Mouse (Mus musculus): ENCODE results near the gene Podnl1. TPM values are rescaled to one million over a fixed set of nuclear protein-coding genes. Genes with fewer than 3 reads are reported as not detected.

The Podnl1 gene
- polyA plus RNA-seq, 1 experiment from 2014 or later, result 0.20 TPM

MicroRNAs encoded within 50 kb of the gene (microRNA counts, 519-probe panel; counts per million panel counts)
- microRNA mmu-miR-181c (3,105 counts per million, percentile 56 among the panel's probes with 10 or more counts), microRNA mmu-miR-709 (2,388 counts per million, percentile 38 among the panel's probes with 10 or more counts)

Small RNAs within 50 kb of the gene (microRNA-seq; reads per million reads assigned to microRNA genes)
- not detected for gene Gm25110
- 6,659 reads per million, percentile 91 among the genes with 10 or more reads in this experiment for gene Mir181c
- 4,710 reads per million, percentile 87 among the genes with 10 or more reads in this experiment for gene Mir181d
- not detected for gene Mir709

Other genes with a start within 250 kb of the Podnl1 start
- 29.5 and 31.3 TPM in 2 replicates for gene Adgrl1, start 225.9 kb upstream of the Podnl1 start, polyA plus RNA-seq (2014; fragmentation: Nextera tagmentation; extraction: Ambion mirVana)
- 0.56 and 0.70 TPM in 2 replicates for gene Gm10644, start 170.8 kb upstream of the Podnl1 start, polyA plus RNA-seq (2014; fragmentation: Nextera tagmentation; extraction: Ambion mirVana)
- gene Asf1b, start 170.5 kb upstream of the Podnl1 start, polyA plus RNA-seq (2014; fragmentation: Nextera tagmentation; extraction: Ambion mirVana), result 53.2 and 58.2 TPM in 2 replicates
- 101 and 112 TPM in 2 replicates for gene Prkaca, start 153.0 kb upstream of the Podnl1 start, polyA plus RNA-seq (2014; fragmentation: Nextera tagmentation; extraction: Ambion mirVana)
- gene Samd1, start 128.3 kb upstream of the Podnl1 start, polyA plus RNA-seq (2014; fragmentation: Nextera tagmentation; extraction: Ambion mirVana), result 17.5 and 18.3 TPM in 2 replicates
- gene 1700067K01Rik, start 124.5 kb upstream of the Podnl1 start, polyA plus RNA-seq (2014; fragmentation: Nextera tagmentation; extraction: Ambion mirVana), result 0.71 and 0.87 TPM in 2 replicates
- 1.1 and 1.3 TPM in 2 replicates for gene 2210011C24Rik, start 113.8 kb upstream of the Podnl1 start, polyA plus RNA-seq (2014; fragmentation: Nextera tagmentation; extraction: Ambion mirVana)
- gene Palm3, start 104.5 kb upstream of the Podnl1 start, polyA plus RNA-seq (2014; fragmentation: Nextera tagmentation; extraction: Ambion mirVana), result 3.2 and 3.6 TPM in 2 replicates
- gene Il27ra, start 83.4 kb upstream of the Podnl1 start, polyA plus RNA-seq (2014; fragmentation: Nextera tagmentation; extraction: Ambion mirVana), result 1.1 and 1.3 TPM in 2 replicates
- gene Rln3, start 81.0 kb upstream of the Podnl1 start, polyA plus RNA-seq (2014; fragmentation: Nextera tagmentation; extraction: Ambion mirVana), result not detected in 2 replicates
- gene Gm10643, start 60.9 kb upstream of the Podnl1 start, polyA plus RNA-seq (2014; fragmentation: Nextera tagmentation; extraction: Ambion mirVana), result 1.5 and 2.9 TPM in 2 replicates
- 10.4 and 12.0 TPM in 2 replicates for gene Rfx1, start 59.2 kb upstream of the Podnl1 start, polyA plus RNA-seq (2014; fragmentation: Nextera tagmentation; extraction: Ambion mirVana)
- gene Dcaf15, start 21.2 kb upstream of the Podnl1 start, polyA plus RNA-seq (2014; fragmentation: Nextera tagmentation; extraction: Ambion mirVana), result 9.0 and 10.8 TPM in 2 replicates
- gene Cc2d1a, start 21.9 kb downstream of the Podnl1 start, polyA plus RNA-seq (2014; fragmentation: Nextera tagmentation; extraction: Ambion mirVana), result 17.9 and 18.2 TPM in 2 replicates
- gene 4930432K21Rik, start 22.0 kb downstream of the Podnl1 start, polyA plus RNA-seq (2014; fragmentation: Nextera tagmentation; extraction: Ambion mirVana), result 0.59 and 0.94 TPM in 2 replicates
- gene Nanos3, start 59.2 kb downstream of the Podnl1 start, polyA plus RNA-seq (2014; fragmentation: Nextera tagmentation; extraction: Ambion mirVana), result 3.3 and 5.0 TPM in 2 replicates
- gene Zswim4, start 111.1 kb downstream of the Podnl1 start, polyA plus RNA-seq (2014; fragmentation: Nextera tagmentation; extraction: Ambion mirVana), result 9.3 and 9.5 TPM in 2 replicates
- gene D8Ertd738e, start 123.7 kb downstream of the Podnl1 start, polyA plus RNA-seq (2014; fragmentation: Nextera tagmentation; extraction: Ambion mirVana), result 341 and 358 TPM in 2 replicates
- gene Mri1, start 131.3 kb downstream of the Podnl1 start, polyA plus RNA-seq (2014; fragmentation: Nextera tagmentation; extraction: Ambion mirVana), result 69.7 and 73.7 TPM in 2 replicates
- 20.2 and 20.7 TPM in 2 replicates for gene Ccdc130, start 144.4 kb downstream of the Podnl1 start, polyA plus RNA-seq (2014; fragmentation: Nextera tagmentation; extraction: Ambion mirVana)

All from stomach, embryonic 14.5 days (tissue).